ENCODE assay signal across 8 mouse cellular contexts in genomic region chr7:34196132-34197128, GRCm38 (mm10). TPM values are rescaled to one million over a fixed set of nuclear protein-coding genes. Genes with fewer than 3 reads are reported as not detected.
A peak's percentile ranks its signal among the peaks of the same experiment; 100 is the strongest.
DNase-seq lines count a peak whose midpoint lies in the region; ATAC-seq lines count a peak whose summit lies in the region.

Gene Pdcd2l, minus strand, starts transcription at chr7:34196661.

- H3K4me2 ChIP-seq in hindbrain, embryonic 13.5 days: peak within 1 kb of the TSS; percentile 85

- H3K9ac ChIP-seq in hindbrain, embryonic 13.5 days: peak within 1 kb of the TSS; percentile 95

- H3K36me3 ChIP-seq in hindbrain, embryonic 13.5 days: peaks cover 37% of the 10 kb centered on the region

- H3K27ac ChIP-seq in hindbrain, embryonic 13.5 days: peak within 1 kb of the TSS; percentile 76

- no peaks in the 10 kb centered on the region for H3K9me3 ChIP-seq in hindbrain, embryonic 13.5 days

- ATAC-seq in hindbrain, embryonic 13.5 days (ENCODE audit: low FRiP score): peak; percentile 95

- no peaks in the 10 kb centered on the region for H3K27me3 ChIP-seq in hindbrain, embryonic 13.5 days

- H3K4me3 ChIP-seq in hindbrain, embryonic 13.5 days: peak within 1 kb of the TSS; percentile 99

- 3% methylated on average over 70 of the region's 70 CpGs for WGBS in hindbrain, embryonic 13.5 days

- peaks cover 11% of the 10 kb centered on the region for H3K4me1 ChIP-seq in hindbrain, embryonic 13.5 days (replicated peaks)

- DNase-seq in NIH3T3 (ENCODE audit: low read depth): peak; percentile 93
- DNase-seq in cerebellum, postnatal 10 days: peak; percentile 97 to 98
- peak; percentile 87 to 90 for DNase-seq in frontal cortex, postnatal 14 days (ENCODE audit: low spot score in 2 of 2)
- DNase-seq in layer of hippocampus, postnatal 25 days (ENCODE audit: extremely low spot score in 1 of 2, low spot score in 1 of 2): peak; percentile 92 to 96
- DNase-seq in lung, postnatal 25 days (ENCODE audit: low spot score): peak; percentile 93
- peak; percentile 91 for DNase-seq in retina, embryonic 14.5 days (ENCODE audit: low spot score)
- DNase-seq in thymus, postnatal 4 days: peak; percentile 95

RNA-seq across cellular contexts. Expression of gene Pdcd2l, which starts in this region (rescaled TPM):
- 82.7 and 87.9 TPM in 2 replicates for polyA plus RNA-seq in hindbrain, embryonic 13.5 days (2015; fragmentation: Nextera tagmentation; extraction: Ambion mirVana)
- 10 to 100 TPM; 23.9 to 24.0 TPM for total RNA-seq in layer of hippocampus, postnatal 25 days (2021)

Comparison
In these comparisons a context has a peak if more than half of its experiments do, and no peak if none do; other contexts are left out.
1. Peak in every context shown above with its lines: DNase-seq, ATAC-seq, H3K4me3 ChIP-seq and H3K27ac ChIP-seq.